Mouse (Mus musculus): ENCODE data around the gene Fam221a. TPM values are rescaled to one million over a fixed set of nuclear protein-coding genes. Genes with fewer than 3 reads are reported as not detected.
"Not testable (repeated sequence)": the region's sequence is repeated elsewhere in the genome, so short reads cannot be mapped to it uniquely, and the experiment has no call there.

Gene Fam221a
- total RNA-seq, 2 experiments from 2014 or later: 2.0 to 7.2 TPM

DNA sequence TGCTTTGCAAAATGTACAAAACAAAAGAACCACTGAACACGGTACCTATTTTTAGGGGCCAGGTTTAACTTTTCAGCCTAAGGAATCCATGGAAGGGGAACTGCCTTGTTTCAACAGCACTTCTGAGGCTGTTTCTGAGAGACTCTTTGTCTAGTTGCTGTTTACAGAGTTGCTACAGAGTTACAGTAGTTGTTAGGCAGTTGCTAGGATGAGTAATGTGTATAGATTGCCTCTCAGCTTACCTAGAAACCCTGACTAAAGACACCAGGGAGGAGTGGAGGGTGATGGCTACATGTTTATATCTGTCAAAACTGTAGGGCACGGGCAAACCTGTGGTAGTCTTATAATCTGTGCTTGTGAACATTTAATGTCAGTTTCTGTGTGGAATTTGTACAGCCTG, 6.4 kb downstream of the Fam221a start:
- ATAC-seq (ENCODE audit: poor library complexity, severe bottlenecking): no peak

GRCm38 (mm10) chr6:49378328-49378727, 10.8 kb downstream of the Fam221a start:
- no peak for ATAC-seq (ENCODE audit: poor library complexity, severe bottlenecking)

DNA sequence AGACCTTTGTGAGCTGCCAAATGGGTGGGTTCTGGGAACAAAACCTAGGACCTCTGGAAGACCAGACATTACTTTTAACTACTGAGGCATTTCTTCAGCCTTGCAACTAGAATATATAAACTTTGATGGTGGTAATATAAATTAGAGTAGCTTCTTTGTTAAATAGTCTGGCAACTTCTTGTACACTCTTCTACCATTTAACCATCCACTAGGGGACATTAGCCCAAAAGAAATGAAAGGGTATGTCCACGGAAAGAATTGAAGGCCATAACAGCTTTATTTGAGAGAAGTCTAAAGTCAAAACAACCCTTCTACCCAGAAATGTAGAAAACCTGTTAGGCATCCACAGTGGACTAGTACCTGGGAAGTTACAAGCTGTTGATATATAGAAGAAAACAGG, 26.7 kb downstream of the Fam221a start:
- no peak for ATAC-seq (ENCODE audit: poor library complexity, severe bottlenecking)

DNA sequence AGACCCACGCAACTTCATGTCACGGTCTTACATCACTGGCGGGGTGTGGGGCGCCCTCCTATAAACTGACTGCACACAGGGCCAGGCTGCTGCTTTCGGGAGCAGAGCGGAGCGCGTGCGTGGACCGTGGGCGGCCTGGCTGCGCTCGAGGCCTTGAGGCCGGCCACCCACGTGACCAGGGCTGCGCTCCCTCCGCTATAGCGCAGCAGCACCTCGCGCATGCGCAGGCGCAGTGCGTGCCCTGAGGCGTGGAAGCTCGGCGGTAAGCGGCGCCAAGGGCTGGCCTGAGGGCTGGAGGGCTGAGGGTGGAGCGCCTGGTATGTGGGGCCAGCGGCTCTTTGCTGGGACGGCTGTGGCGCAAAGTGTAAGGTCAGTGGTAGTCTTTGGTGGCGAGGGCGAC, 27.8 kb downstream of the Fam221a start, which contains the start of gene Stk31:
Stk31 (plus strand) TSS at position 289 of the 400 bp plus-strand sequence.
- no peak for ATAC-seq (ENCODE audit: poor library complexity, severe bottlenecking)

DNA sequence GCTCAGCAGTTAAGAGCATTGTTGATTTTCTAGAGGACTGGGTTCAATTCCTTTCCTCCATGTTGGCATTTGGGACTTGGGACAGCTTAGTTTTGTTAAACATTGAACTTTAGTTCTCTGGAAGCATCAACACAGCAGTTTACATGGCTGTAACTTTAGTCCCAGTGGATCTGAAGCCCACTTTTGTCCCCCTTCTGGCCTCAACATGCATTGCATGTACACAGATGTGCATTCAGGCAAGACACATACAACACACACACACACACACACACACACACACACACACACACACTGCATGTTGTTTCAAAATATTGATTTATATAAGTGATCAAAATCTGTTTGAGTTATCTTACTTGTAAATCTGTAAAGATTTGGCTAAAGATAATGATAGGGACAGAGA, 29.9 kb downstream of the Fam221a start:
- ATAC-seq (ENCODE audit: poor library complexity, severe bottlenecking): no peak

DNA sequence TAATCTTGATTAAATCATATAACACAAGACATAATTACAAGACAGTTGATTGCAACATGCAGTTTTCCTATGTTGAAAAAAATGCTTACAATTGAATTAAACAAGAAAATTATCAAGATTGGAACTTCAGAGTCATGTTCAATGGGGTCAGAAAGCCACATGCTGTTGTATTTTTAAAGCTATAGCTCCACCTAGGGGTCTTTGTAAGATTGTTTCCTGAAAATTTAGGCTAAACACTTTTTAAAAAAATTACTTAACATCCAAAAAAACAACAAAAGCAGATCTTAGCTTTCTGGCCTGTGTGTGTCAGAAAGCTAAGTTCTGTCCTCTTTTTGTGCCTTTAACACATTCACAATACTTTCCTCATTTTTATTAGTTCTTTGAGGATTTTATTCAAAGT, 30.8 kb downstream of the Fam221a start:
- ATAC-seq (ENCODE audit: poor library complexity, severe bottlenecking): peak; percentile 43; the same call in 1 of the 2 replicates

- ATAC-seq (ENCODE audit: poor library complexity, severe bottlenecking): no peak
Observed at GRCm38 (mm10) chr6:49410830-49411229, 43.3 kb downstream of the Fam221a start.

DNA sequence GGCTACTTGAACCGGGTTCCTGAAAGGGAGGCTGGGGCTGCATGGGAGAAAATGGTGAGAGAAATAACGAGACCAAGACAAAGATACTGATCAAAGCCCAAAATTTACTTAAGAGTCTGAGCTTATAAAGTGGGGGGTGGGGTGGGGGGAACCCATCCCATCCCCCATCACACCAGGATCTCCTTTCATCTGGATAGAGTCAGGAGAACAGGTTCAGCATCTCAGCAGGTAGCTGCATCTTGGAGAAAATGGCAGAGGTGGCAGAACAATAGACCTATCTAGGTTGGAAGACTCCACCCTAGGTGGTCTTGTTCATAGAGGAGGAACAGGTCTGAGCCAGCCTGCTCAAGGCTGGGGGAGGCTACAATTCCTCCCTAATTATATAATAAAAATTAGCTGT, 45.4 kb downstream of the Fam221a start:
- not testable (repeated sequence) for ATAC-seq (ENCODE audit: poor library complexity, severe bottlenecking)

- ATAC-seq (ENCODE audit: poor library complexity, severe bottlenecking): no peak
Observed at GRCm38 (mm10) chr6:49415971-49416370, 48.4 kb downstream of the Fam221a start.

DNA sequence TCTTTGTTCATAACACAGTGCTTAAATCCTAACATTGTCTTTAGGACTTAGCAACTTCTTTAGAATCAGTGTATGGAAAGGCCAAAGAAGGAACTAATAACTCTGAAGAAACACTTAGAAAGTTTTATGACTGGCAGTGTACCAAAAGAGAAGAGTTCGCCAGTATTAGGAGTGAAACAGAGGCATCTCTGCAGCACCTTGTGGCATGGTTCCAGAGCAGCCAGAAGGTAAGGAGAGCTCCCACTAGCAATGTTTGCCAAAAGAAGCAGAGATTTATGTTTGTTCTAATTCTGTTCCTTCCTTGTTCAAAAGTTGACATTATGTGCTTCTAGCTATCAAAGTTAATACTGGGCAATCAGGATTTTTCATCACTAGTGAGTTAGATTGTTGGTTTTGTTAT, 69.8 kb downstream of the Fam221a start:
- ATAC-seq (ENCODE audit: poor library complexity, severe bottlenecking): no peak

Other genes with a start within 250 kb of the Fam221a start
- gene Igf2bp3, start 152.8 kb upstream of the Fam221a start, total RNA-seq (2015): 0.02 and 0.05 TPM in 2 replicates
- gene Igf2bp3, start 152.8 kb upstream of the Fam221a start, total RNA-seq (2017): not detected in 2 replicates
- 124 and 144 TPM in 2 replicates for gene Tra2a, start 103.7 kb upstream of the Fam221a start, total RNA-seq (2015)
- gene Tra2a, start 103.7 kb upstream of the Fam221a start, total RNA-seq (2017): 98.9 and 106 TPM in 2 replicates
- gene Ccdc126, start 48.5 kb upstream of the Fam221a start, total RNA-seq (2015): 6.8 TPM in 2 replicates
- gene Ccdc126, start 48.5 kb upstream of the Fam221a start, total RNA-seq (2017): 5.2 and 5.8 TPM in 2 replicates
- not detected in 2 replicates for gene Stk31, start 27.9 kb downstream of the Fam221a start, total RNA-seq (2015)
- not detected in 2 replicates for gene Stk31, start 27.9 kb downstream of the Fam221a start, total RNA-seq (2017)

All from megakaryocyte, adult 5-6 weeks (primary cell).